Mouse (Mus musculus) thymus, postnatal 25 days (tissue): ENCODE results near the gene Saa3.
"Not testable (repeated sequence)": the region's sequence is repeated elsewhere in the genome, so short reads cannot be mapped to it uniquely, and the experiment has no call there.

ENCODE experiments used
- DNase-seq: peaks from one replicate; pipeline ENCODE4 v3.0.0; 2022

Gene Saa3

DNA sequence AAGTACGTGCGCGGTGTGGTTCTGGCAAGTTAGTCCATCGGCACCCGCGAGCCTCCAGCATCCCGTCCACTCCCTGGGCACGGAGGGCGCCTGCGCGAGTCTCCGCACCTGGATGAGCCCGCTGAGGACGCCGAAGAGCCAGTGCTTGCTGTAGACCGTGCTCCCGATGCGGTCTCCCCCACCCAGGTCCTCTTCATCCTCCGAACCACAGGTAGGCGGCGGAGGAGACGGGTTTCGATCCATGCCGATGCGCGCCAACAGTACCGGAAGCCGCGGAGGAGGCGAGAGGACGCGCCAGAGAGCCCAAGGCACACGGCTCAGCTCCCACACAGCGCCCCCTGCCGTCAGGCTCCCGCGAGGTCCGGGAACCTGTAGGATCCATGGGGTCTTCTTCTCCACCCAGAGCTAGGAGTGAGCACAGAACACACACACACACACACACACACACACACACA is 5.1 kb downstream of the Saa3 start, which contains the start of gene Saal1:
TSS of gene Saal1 (minus strand) at position 291 of the 455 bp plus-strand sequence.
- DNase-seq: peak; percentile 88

DNA sequence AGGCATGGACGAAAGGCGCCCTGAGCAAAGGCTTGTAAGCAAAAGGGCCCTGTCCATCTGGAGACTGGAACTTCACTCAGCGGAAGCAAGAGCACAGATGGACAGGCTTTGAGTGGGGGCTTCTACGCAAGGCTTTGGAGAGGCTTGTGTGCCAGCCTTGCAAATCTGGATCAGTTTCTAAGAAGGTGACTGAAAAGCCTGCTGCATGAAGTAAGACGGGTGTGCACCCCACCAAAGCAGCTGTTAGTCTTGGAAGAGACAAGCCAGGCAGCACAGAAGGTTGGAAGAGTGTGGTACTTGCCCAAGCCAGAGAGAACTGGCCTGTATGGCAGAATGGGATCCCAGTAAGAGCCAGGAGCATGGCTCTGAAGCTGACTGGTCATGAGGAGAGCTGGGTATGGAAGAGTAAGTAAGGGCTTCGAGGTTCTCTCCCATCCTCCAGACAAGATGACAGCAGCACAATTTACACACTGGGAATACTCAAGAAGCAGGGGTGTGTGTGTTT is 14.9 kb downstream of the Saa3 start:
- no peak for DNase-seq

DNA sequence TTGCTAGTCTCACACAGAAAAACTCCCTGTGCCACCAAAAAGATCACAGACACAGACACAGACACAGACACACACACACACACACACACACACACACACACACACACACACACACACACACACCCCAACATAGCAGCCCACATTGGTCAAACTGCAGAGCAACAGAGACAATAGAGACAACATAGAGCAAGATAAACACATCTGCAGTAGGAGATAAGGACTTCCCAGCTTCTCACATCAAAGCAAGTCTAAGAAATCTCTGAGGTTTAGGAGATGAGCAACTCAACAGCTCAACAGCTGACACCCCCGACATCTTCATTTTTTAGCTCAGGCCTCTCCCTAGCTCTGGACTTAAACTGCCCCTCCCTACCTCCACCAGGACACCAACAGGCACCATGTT is 18.7 kb downstream of the Saa3 start:
- no peak for DNase-seq

DNA sequence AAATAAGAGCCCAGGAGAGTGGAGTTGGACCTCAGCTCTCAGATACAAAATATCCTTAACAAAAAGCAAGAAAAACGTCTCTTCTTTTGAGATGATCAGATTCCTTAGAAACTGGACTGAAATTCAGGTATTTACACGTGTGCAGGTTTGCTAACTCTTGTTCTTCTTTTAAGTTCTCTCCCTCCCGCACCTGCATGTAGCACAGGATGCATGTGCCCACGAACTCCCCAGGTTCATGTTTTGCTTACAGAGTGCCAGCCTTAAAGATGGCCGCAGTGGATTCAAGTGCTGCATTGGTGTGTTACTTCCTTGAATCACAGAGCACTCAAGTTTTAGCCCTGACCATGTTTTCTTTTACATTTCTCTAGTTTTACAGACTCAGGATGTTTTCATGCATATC is 28.7 kb downstream of the Saa3 start:
- peak; percentile 22 for DNase-seq

DNA sequence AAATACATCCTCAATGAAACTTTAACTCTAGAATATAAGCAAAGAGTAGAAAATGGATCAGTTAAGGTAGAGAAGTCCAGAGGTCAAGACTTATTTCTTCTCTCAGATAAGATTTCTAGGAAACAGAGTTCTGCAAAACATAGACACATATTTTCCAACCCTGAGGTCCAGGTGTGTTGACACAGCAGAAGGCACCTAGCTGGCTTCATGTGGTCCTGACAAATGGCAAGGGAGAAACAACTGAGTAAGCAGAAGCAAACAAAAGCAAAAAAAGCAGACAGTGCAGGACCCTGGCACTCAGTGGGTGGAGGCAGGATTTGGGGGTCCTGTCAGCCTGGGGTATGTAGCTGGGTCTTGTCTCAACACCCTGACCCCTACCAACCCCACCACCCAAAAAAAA is 34.8 kb downstream of the Saa3 start:
- DNase-seq: no peak

DNA sequence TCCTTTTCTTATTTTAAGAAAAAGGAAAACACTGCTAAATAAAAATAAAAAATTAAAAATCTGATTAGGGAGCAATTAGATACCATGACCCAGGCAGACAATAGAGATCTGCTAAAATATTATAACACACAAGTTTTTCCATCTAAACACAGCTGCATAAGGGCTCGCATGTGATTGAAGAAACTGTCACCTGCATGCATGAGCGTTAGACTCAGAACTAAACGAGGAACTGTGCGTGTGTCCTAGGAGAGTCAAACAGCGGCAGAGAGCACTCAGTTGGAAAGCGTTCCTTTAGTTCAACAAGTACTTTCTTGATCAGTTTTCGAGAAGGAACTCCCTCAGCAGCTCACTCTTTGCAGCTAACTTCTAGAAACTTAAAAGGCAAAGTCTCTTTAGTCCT is 36.5 kb downstream of the Saa3 start:
- DNase-seq: not testable (repeated sequence)

DNA sequence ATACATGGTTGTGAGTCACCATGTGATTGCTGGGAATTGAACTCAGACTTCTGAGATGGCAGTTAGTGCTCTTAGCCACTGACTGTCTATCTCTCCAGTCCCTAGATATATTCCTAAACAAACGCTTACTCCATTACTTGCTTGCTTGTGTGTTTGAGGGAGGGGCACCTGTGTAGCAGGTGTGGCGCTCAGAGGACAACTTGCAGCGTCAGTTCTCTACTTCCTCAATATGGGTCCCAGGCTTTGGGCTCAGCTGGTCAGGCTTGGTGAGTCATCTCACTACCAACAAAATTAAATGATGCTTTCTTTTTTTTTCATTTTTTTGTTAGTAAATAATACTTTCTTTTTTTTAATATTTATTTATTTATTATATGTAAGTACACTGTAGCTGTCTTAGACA is 37.1 kb downstream of the Saa3 start:
- DNase-seq: no peak

DNA sequence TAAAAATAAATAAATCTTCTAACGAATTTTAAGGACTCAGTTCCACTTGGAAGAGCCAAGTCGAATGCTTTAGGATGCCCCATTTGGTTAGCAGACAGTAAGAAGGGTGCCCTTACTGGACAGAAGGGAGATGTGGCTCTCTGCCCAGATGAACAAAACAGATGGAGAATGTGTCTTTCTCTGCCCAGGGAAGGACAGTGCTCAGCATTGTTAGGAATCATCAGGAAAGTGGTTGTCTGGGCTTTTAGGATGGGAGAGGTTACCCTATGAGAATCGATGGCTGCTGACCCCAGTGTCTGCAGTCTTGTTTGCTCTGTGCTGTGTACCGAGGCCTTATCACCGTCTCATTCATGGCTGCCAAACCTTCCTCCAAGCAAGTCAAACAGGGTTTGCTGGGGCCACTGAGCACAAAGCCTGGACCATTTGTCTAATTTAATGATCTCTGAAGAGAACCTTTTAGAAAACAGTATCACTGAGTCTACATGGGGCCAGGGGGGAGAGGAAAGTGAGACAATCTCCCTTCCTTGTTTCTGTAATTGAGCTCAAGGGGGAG is 38.6 kb downstream of the Saa3 start:
- no peak for DNase-seq

DNA sequence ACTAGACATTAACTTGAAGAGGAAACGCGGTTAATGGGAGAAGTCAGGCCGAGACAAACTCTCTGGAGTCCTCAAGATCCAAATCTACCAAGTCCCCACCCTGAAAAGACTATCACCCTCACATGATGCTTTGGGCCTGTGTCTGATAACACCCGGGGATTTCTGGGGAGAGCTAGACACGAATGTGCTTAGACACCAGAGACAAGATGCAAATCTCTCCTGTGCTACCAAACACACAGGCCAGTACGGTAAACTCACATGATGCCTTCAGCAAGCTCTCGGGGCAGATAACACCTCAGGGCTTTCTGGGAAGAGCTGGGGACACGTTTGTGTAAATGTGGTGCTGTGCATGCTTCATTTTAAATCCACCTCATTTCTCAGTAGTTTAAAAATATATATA is 39.6 kb downstream of the Saa3 start:
- no peak for DNase-seq

DNA sequence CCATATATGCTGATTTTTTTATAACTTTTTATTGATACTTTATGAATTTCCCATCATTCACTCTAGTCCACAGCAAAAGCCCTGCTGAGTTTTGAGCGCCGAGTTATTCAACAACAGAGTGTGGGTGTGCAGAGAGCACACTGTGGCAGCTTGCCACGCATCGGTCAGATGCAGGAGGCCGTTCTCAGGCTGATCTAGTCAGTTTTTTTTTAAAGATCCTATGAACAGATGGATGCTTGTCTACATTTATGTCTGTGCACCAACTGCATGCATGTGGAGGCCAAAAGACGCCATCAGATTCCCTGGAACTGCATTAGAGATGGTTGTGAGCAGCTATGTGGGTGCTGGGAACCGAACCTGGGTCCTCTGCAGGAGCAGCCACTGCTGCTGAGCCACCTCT is 40.4 kb downstream of the Saa3 start:
- DNase-seq: no peak

DNA sequence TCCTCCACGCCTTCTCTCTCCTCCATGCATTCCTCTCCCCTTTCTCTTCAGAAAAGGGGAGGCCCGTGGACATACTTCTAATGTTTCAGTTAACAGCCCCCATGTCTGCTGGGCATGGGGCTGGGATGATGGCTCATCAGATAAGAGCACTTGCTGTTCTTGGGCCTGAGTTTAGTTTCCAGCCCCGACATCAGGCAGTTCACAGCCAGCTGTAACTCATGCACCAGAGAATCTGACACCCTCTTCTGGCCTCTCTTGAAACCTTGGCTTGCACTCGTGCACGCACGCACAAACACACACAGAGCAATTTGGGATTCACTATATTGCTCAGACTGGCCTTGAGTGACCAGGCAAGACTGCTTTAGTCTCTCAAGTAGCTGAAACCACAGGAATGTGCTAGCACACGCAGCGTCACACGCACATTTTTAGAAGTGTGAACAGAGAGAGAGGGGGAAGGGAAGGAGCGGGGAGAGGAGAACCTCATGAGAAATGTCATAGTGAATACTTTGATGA is 43.3 kb downstream of the Saa3 start, which contains the start of gene Tph1:
TSS of gene Tph1 (minus strand) at position 378 of the 513 bp plus-strand sequence.
- no peak for DNase-seq

DNA sequence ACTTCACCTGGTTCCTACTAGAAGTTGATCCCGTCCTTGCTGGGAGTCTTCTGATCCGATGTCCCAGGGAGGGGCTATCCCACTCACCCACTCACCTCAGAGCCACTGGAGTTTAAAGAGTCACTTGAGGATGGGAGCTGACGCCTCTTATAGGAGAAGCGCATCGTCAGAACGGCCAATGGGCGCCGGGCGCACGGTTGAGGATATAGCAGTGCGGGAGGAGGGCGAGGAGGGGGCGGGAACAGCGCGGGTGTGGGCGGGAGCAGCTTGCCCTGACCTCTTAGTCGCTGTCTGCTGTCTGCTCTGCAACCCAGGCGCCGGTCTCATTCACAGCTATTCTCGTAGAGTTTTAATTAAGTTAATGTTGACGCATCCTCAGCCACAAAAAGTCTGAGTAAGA is 48.2 kb downstream of the Saa3 start:
- DNase-seq: no peak

DNA sequence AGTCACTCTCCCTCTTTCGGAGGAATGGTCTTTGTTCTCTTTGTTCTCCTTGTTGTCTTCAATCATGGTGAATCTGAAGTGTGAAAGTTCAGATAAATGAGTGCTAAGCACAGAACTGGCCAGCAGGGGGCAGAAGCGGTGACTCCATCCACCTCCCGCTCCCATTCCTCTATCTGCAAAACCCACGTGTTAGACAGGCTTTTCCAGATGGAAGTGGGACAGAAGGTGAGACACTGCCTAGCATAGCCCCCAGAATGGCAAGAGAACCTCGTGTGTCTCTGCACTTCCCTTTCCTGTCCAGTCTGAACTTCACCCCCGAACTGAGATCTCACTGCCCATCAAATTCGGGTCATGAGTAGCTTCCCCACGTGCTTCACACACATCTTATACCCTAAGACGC is 50.3 kb downstream of the Saa3 start:
- DNase-seq: peak; percentile 19
